Mouse (Mus musculus) mouse trophoblast stem cell (cell line): ENCODE results near the gene Nlgn3.

Experiments used
- in situ Hi-C, 2 experiments: fragments of 300-500 bp; cut with MseI, MboI; formaldehyde crosslinking; loops; 2 replicates in 1 of 2; 3 replicates in 1 of 2; pipeline ENCODE4 v1.15.1; 2025

The Nlgn3 gene

GRCm38 (mm10) chrX:101299055-101299454 lies at the start of gene Nlgn3:
Nlgn3 (plus strand) TSS chrX:101299168.
- in situ Hi-C loops: no loop called here

DNA sequence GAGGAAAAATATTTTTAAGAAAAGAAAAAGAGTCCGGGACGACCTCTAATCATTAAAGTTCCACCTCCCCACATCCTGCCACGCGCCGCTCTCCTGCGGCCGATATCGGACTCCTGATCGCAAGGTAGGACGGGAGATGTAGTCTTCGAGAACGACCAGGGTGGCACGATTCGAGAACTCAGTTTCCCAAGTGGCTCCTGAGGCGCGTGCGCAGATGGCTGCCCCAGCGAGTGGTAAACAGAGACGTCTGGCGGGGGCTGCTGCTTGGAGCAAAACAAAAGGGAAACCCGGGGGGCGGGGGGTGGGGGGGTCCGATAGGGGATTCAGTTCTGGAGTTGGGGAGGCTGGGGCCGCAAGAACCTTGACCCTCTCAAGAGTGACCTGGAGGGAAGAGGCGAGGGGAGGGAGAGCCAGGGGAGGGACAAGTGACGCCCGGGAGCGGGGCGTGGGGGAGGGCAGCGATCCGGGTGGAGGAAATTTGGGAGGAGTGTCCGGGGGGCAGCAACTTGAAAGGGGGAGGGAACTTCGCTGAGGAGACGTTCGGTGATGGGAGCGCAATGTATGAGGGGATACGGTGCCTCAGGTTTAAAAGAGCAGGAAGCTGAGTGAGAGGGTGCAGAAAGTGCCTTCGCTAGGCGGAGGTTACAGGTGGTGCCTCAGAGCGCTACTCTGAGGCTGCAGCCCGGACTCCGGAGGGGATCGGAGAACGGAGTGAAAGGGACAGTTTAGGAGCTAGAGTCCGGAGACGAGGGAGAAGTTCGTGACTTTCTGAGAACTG lies 44.8 kb upstream of the Nlgn3 start, which contains the start of gene Foxo4:
TSS of gene Foxo4 (plus strand) at position 577 of the 778 bp plus-strand sequence.
- in situ Hi-C loops: no loop called here

DNA sequence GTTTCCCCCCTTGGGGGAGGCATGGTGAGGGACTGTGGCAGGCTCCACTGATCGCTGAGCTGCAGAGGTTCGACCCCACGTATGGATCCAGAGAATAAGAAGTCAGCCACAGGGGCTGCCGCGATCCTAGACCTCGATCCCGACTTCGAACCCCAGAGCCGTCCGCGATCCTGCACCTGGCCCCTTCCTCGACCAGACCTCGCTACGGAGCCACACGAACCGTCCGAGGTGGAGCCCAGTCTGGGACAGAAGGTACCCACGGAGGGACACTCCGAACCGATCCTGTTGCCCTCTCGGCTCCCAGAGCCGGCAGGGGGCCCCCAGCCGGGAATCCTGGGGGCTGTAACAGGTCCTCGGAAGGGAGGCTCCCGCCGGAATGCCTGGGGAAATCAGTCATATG lies 44.2 kb upstream of the Nlgn3 start:
- in situ Hi-C loops: no loop called here

DNA sequence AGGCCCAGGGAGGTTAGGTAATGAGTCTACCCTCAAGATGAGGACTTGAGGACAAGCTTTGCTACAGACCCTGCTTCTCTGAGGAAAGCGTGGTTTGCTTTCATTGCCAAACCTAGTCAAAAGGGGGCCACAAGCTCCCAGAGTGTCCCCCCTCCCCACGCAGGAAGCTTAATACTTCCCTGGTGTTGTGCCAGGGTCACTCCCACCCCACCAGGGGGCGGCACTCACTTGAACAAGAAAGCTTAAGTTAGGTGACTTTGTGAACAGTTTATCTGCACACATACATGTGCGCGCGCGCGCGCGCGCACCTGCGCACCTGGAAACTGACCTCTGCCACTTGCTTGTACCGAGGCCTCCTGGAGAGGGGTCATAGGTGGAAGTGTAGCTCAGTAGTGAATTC lies 42.4 kb upstream of the Nlgn3 start:
- in situ Hi-C loops: no loop called here

DNA sequence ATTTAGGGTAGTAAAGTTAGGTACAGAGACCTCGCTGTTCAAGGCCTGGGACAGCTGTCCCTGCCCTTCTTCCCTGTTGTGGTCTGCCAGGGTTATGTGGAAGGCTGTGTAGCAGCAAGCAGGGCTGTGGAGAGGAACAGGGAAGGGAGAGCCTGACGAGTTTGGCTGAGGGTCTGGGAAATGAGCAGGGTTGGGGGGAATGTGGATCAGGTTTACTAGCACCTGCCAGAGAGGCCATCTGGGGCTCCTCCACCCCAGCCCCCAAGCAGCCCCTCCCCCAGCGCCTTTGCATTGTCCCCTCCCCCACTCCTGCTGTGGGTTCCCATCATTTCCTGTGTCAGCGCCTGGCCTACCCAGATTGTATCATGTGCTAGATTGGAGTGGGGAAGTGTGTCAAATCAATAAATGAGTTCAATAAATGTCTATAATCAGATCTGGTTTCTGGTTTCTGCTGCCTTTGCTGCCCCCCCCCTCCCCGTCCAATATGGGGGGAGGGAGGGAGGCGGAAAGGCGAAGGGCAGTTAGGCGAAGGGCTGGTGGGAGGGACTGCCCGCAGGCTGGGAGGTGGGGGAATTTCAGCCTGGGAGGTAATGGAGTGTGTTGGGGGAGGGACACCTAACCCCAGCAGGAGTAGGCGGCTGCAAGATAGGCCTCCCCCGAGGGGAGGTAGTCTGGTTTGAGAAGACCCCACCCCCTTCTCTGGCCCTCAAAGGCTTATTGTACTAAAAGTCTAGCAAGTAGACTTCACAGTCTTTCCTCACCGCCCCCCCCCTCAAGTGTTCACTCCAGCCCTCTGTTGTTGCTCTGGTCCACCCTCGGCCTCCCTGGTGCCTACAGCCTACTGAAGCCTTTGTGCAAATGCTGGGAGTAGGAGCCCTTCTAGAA lies 38.3 kb upstream of the Nlgn3 start:
- in situ Hi-C loops: no loop called here

DNA sequence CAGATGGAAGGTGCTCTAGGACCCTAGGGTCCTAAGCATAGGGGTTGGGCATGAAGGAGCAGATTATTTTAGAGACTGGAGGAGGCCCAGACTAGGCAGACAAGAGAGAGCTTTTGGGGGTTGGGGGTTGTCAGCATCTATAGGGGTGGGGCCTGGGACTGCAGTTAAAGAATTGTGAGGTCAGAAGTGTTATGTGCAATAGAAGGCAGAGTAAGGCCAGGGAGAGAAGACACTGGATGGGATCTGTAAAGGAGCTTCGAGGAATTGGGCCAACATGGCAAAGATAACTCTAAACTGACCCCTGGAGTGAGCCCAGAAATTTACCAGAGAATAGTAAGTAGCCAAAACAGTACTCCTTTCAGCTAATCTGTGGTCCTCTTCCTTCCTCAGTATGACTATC lies 35.1 kb upstream of the Nlgn3 start, which contains the start of gene Gm614:
TSS of gene Gm614 (minus strand) at position 101 of the 400 bp plus-strand sequence.
- in situ Hi-C loops: no loop called here

DNA sequence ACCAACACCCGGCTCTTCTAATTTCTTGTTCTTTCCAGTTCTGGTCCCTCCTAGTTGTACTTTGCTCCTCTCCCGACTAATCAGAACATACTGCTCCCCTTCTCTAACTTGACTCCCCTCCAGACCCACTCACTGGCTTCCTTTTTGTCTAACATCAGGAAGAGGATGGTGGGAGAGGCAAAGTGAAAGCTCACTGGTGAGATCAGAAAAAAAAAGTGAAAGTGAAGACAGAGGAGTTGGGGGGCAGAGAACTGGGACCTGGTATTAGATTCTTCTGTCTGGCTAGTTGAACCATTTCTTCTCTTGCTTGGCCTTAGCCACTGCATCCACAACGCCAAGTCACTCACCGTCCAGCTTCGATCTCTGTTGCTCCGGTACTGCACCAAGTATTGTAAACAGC lies 32.3 kb upstream of the Nlgn3 start:
- in situ Hi-C loops: no loop called here

DNA sequence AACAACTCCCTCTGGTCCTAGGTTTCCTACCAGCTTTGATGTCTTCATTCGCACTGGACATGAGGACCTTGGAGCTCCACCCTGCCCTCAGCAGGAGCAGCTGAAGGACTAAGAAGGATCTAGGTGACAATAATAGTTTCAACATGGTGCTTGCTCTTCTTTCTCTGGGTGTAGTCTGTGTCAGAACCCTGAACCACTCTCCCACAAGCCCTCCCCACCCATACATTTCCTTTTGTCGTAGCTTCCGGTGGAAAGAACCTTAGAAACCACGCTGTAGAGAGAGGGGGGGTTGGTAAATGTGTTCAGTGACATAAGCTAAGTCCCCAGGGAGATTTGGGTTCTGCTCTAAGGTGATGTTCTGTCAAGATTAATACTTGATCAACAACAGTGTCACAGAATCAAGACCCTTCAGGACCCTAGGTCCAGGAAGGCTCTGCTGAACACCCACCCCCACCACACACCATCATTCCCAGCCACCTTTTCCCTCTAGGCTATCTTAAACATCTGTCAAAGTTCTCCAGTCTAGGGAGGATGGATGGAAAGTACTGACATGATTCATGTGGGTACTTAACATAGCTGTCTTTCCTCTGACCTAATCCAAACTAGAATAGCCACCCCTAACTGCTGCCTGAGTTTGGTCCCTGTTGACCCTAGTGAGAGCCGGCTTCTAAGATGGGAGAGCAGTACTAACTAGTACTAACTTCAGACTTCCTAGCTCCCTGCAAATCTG lies 30.8 kb upstream of the Nlgn3 start, which contains the start of gene Il2rg:
TSS of gene Il2rg (minus strand) at position 231 of the 730 bp plus-strand sequence.
- in situ Hi-C loops: no loop called here

- in situ Hi-C loops: no loop called here
These were observed 30.2 kb upstream of the Nlgn3 start, which contains the start of gene Gm20489 for GRCm38 (mm10) chrX:101268755-101269124. Gm20489 (minus strand) TSS chrX:101269023.

DNA sequence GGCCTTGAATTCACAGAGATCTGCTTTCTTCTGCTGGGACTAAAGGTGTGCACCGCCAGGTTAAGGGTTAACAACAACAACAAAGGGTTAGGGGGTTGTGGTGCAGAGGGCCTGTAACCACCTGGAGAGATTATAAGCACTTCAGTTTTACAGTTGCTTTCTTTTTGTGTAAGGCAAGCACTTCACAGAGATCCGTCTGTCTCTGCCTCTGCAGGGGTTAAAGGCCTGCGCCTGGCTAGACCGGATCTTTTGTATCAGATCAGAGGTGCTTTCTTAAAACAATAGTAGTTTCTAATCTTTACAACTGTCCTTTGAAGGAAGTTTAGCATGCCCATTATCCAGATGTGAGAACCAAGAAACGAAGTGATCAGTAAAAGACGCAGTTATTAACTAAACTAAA lies 25.6 kb upstream of the Nlgn3 start:
- in situ Hi-C loops: no loop called here

GRCm38 (mm10) chrX:101273875-101274738 lies 24.9 kb upstream of the Nlgn3 start, which contains the start of gene Med12:
Med12 (plus strand) TSS chrX:101274030.
- in situ Hi-C loops: no loop called here

DNA sequence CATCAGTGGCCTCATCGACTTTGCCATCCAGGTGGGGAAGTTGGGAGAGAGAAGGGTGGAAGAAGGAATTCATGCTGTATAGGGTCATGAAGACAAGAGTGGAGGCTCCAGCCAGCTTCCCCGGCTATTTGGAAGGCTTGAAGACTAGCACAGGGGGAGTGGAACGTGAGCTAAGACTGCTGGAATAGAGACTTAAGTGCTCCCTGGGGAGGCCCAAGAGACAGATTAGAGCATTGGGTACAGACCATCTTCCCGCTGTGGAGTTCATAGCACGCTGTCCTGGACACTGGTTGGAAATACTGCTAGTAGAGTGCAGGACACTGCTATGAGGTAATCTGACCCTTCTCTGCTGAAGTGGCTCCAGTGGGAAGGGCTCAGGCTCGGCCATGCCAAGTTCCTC lies 16.2 kb upstream of the Nlgn3 start:
- in situ Hi-C loops: no loop called here

GRCm38 (mm10) chrX:101285534-101285933 lies 13.4 kb upstream of the Nlgn3 start:
- in situ Hi-C loops: no loop called here

DNA sequence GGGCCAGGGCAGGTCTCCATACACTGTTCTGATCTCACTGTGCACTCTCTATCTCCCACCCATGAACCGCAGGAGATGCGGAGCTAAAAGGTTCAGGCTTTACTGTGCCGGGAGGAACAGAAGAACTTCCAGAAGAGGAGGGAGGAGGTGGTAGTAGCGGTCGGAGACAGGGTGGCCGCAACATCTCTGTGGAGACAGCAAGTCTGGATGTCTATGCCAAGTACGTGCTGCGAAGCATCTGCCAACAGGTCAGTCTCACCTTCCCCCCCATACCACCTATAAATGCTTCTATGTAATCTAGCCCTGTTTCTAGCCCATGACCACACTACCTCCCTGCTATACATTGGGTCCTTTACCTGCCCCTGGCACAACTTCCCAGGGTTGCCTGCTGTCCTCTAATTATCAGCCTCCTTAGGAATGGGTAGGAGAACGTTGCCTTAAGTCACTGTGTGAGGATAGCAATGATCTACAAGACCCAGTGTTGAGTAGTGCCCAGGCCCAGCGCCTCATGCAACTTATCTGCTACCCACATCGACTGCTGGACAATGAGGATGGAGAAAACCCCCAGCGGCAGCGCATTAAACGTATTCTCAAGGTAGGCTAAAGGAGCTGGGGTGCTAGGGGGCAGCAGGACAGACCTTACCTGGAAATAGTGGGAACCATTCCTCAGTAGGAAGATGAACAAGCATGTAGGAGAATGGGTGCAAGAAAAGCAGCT lies 12.9 kb upstream of the Nlgn3 start:
- in situ Hi-C loops: no loop called here

DNA sequence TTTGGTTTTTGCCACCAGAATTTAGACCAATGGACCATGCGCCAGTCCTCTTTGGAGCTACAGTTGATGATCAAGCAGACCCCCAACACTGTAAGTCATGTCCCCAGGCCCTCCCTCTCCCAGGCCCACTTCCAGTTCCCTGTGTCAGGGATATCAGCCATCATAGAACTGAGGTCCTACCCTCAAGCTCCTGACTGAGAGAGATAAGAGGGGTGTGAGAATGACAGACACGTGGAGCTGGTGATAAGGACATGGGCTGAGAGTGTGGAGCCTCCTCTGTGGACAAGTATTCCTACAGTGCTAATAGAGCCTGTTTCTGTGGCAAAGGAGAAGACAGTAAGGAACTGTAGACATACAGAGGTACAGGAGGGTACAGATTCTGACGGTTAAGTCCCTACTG lies 11.4 kb upstream of the Nlgn3 start:
- in situ Hi-C loops: no loop called here

DNA sequence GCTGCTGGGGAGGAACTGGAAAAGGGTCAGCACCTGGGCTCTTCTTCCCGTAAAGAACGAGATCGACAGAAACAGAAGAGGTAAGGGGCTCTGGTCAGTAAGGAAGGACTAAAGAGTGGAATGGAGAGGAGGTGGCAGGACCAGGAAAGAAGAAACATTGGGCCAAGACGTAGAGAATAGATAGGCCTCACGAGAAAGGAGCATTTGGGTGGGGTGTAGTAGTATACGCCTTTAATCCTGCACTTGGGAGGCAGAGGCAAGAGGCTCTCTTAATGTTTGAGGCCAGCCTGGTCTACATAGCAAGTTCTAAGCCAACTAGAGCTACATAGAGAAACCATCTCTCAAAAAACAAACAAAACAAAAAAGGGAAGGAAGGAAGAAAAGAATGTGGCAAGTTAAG lies 10.5 kb upstream of the Nlgn3 start:
- in situ Hi-C loops: no loop called here

DNA sequence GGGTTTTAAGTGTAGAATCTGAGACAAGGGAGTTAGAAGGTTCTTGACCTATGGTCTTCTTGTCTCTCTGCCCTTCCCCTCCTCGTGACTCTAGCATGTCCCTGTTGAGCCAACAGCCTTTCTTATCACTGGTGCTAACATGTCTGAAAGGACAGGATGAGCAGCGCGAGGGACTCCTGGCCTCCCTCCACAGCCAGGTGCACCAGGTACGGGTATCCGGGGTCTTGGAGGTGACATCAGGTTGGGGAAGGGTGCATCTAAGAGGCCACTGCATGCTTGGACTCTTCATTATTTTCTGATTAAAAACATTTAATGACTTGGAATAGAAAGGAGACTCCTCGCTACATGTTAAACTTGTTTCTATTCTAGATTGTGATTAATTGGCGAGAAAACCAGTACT lies 9.9 kb upstream of the Nlgn3 start:
- in situ Hi-C loops: no loop called here

- in situ Hi-C loops: no loop called here
These were observed 8.9 kb upstream of the Nlgn3 start for GRCm38 (mm10) chrX:101290111-101290510.

GRCm38 (mm10) chrX:101299473-101300426 lies 782 bp downstream of the Nlgn3 start:
- in situ Hi-C loops: no loop called here
